Mouse (Mus musculus) liver, postnatal 0 days (tissue): ENCODE results near the gene Fut1.

Experiments used
- CTCF ChIP-seq: sonication (generic); IDR thresholded peaks from 2 replicates; pipeline ENCODE4 v1.5.1; 2016; ENCODE audit warnings: antibody characterized with exemption, low read depth
- EP300 ChIP-seq: IDR thresholded peaks from 2 replicates; pipeline ENCODE4 v1.6.1; 2016; ENCODE audit warnings: antibody characterized with exemption, low read depth, mild to moderate bottlenecking

GRCm38 (mm10) chr7:45573954-45574353 is 43.1 kb upstream of the Fut1 start:
- no peak for TF ChIP-seq CTCF
- TF ChIP-seq EP300 = no peak
